Mouse (Mus musculus) MEL (cell line): ENCODE data around the gene Rtl1. TPM values are rescaled to one million over a fixed set of nuclear protein-coding genes. Genes with fewer than 3 reads are reported as not detected.

ENCODE experiments used
- DNase-seq: peaks from one replicate; pipeline ENCODE4 v3.0.0; 2011; ENCODE audit warnings: low read depth, low spot score
- H3K27ac ChIP-seq: 2 replicates; pipeline ENCODE4 v1.5.1; 2012; ENCODE audit warnings: low read depth, mild to moderate bottlenecking, control low read depth, low read length, moderate library complexity; ENCODE audit not compliant: control insufficient read depth
- H3K27me3 ChIP-seq, 2 experiments: fragments of 150-350 bp in 1 of 2; sonication (generic) in 1 of 2; 2 replicates each; pipeline ENCODE4 v1.6.1; 2012; ENCODE audit warnings: low read length in 2 of 2, mild to moderate bottlenecking in 2 of 2, improper control_type of control experiment in 1 of 2, moderate library complexity in 1 of 2; ENCODE audit not compliant: insufficient read depth in 2 of 2, control insufficient read depth in 1 of 2
- H3K36me3 ChIP-seq, 2 experiments: 2 replicates each; pipeline ENCODE4 v1.6.1; 2012 to 2014; ENCODE audit warnings: low read length in 2 of 2, improper control_type of control experiment in 1 of 2, inconsistent platforms in 1 of 2, mild to moderate bottlenecking in 1 of 2; ENCODE audit not compliant: insufficient read depth in 2 of 2, control insufficient read depth in 1 of 2
- H3K4me1 ChIP-seq, 2 experiments: fragments of 150-350 bp in 1 of 2; sonication (generic) in 1 of 2; 2 replicates each; pipeline ENCODE4 v1.6.1; 2012; ENCODE audit warnings: low read length in 2 of 2, improper control_type of control experiment in 1 of 2, mild to moderate bottlenecking in 1 of 2; ENCODE audit not compliant: insufficient read depth in 2 of 2, control insufficient read depth in 1 of 2
- H3K4me3 ChIP-seq, 2 experiments: fragments of 150-350 bp in 1 of 2; sonication (generic) in 1 of 2; 2 replicates each; pipeline ENCODE4 v1.5.1; 2012; ENCODE audit warnings: low read depth in 2 of 2, low read length in 2 of 2, mild to moderate bottlenecking in 2 of 2, moderate library complexity in 2 of 2, control low read depth in 1 of 2, improper control_type of control experiment in 1 of 2; ENCODE audit not compliant: control insufficient read depth in 1 of 2, insufficient read depth in 1 of 2
- H3K79me2 ChIP-seq: 2 replicates; pipeline ENCODE4 v1.6.1; 2012; ENCODE audit warnings: mild to moderate bottlenecking, low read length, moderate library complexity; ENCODE audit not compliant: control insufficient read depth, poor library complexity, insufficient read depth
- H3K9ac ChIP-seq: 2 replicates; pipeline ENCODE4 v1.6.1; 2012; ENCODE audit warnings: low read depth, mild to moderate bottlenecking, control low read depth, low read length, moderate library complexity; ENCODE audit not compliant: control insufficient read depth, poor library complexity, severe bottlenecking
- H3K9me3 ChIP-seq: fragments of 150-350 bp; sonication (generic); replicated peaks from 2 replicates; pipeline ENCODE4 v1.6.1; 2012; ENCODE audit warnings: mild to moderate bottlenecking, low read length, improper control_type of control experiment, moderate library complexity; ENCODE audit not compliant: insufficient read depth
- CHD1 ChIP-seq: IDR thresholded peaks from 2 replicates; pipeline ENCODE4 v1.6.1; 2012; ENCODE audit warnings: low read depth, mild to moderate bottlenecking, inconsistent platforms, low read length, improper control_type of control experiment
- CHD2 ChIP-seq: IDR thresholded peaks from 2 replicates; pipeline ENCODE4 v1.6.1; 2011; ENCODE audit warnings: low read length, improper control_type of control experiment
- E2F4 ChIP-seq: IDR thresholded peaks from 2 replicates; pipeline ENCODE4 v1.6.1; 2011; ENCODE audit warnings: low read depth, low read length, improper control_type of control experiment, borderline replicate concordance
- ETS1 ChIP-seq: IDR thresholded peaks from 2 replicates; pipeline ENCODE4 v1.6.1; 2012; ENCODE audit warnings: low read depth, mild to moderate bottlenecking, inconsistent platforms, low read length, improper control_type of control experiment, moderate library complexity
- KAT2A ChIP-seq: conservative IDR thresholded peaks from 2 replicates; pipeline ENCODE4 v1.6.1; 2012; ENCODE audit warnings: low read depth, low read length, improper control_type of control experiment, inconsistent platforms
- MAX ChIP-seq: IDR thresholded peaks from 2 replicates; pipeline ENCODE4 v1.6.1; 2011; ENCODE audit warnings: low read length, improper control_type of control experiment
- MYC ChIP-seq: IDR thresholded peaks from 2 replicates; pipeline ENCODE4 v1.6.1; 2011; ENCODE audit warnings: low read depth, mild to moderate bottlenecking, low read length, improper control_type of control experiment, moderate library complexity
- NELFE ChIP-seq: IDR thresholded peaks from 2 replicates; pipeline ENCODE4 v1.6.1; 2011; ENCODE audit warnings: low read depth, low read length, improper control_type of control experiment
- NRF1 ChIP-seq: IDR thresholded peaks from 2 replicates; pipeline ENCODE4 v1.6.1; 2014; ENCODE audit warnings: low read depth, mild to moderate bottlenecking, inconsistent platforms, low read length, improper control_type of control experiment, moderate library complexity; ENCODE audit not compliant: poor library complexity, insufficient read depth, severe bottlenecking
- POLR2A ChIP-seq, 2 experiments: IDR thresholded peaks; 2 replicates each; pipeline ENCODE4 v1.6.1; 2011 to 2012; ENCODE audit warnings: low read length in 2 of 2, mild to moderate bottlenecking in 2 of 2, control low read depth in 1 of 2, improper control_type of control experiment in 1 of 2, low read depth in 1 of 2, moderate library complexity in 1 of 2; ENCODE audit not compliant: control insufficient read depth in 1 of 2, insufficient read depth in 1 of 2, poor library complexity in 1 of 2
- POLR2AphosphoS2 ChIP-seq: IDR thresholded peaks from 2 replicates; pipeline ENCODE4 v1.6.1; 2011; ENCODE audit warnings: low read length, improper control_type of control experiment
- POLR2AphosphoS5 ChIP-seq: IDR thresholded peaks from 2 replicates; pipeline ENCODE4 v1.6.1; 2012; ENCODE audit warnings: low read depth, borderline replicate concordance, mild to moderate bottlenecking, inconsistent platforms, low read length, moderate library complexity, mixed read lengths
- RCOR1 ChIP-seq: IDR thresholded peaks from 2 replicates; pipeline ENCODE4 v1.6.1; 2012; ENCODE audit warnings: low read depth, mild to moderate bottlenecking, inconsistent platforms, low read length, improper control_type of control experiment
- TAL1 ChIP-seq: IDR thresholded peaks from 2 replicates; pipeline ENCODE4 v1.6.1; 2012; ENCODE audit warnings: mild to moderate bottlenecking, inconsistent platforms, low read length, moderate library complexity, mixed read lengths
- USF2 ChIP-seq, 2 experiments: IDR thresholded peaks; 2 replicates each; pipeline ENCODE4 v1.6.1; 2011 to 2012; ENCODE audit warnings: improper control_type of control experiment in 2 of 2, low read length in 2 of 2, borderline replicate concordance in 1 of 2, inconsistent platforms in 1 of 2, low read depth in 1 of 2, mild to moderate bottlenecking in 1 of 2; ENCODE audit not compliant: insufficient read depth in 1 of 2
- ZKSCAN1 ChIP-seq: IDR thresholded peaks from 2 replicates; pipeline ENCODE4 v1.6.1; 2012; ENCODE audit warnings: low read depth, mild to moderate bottlenecking, inconsistent platforms, low read length, improper control_type of control experiment, moderate library complexity
- ZMIZ1 ChIP-seq: IDR thresholded peaks from 2 replicates; pipeline ENCODE4 v1.6.1; 2012; ENCODE audit warnings: low read depth, mild to moderate bottlenecking, inconsistent platforms, low read length, improper control_type of control experiment, moderate library complexity
- polyA plus RNA-seq, 2 experiments: library from polyadenylated mRNA; stranded (reverse) in 1 of 2; unstranded in 1 of 2; fragments of >175 nt in 1 of 2; fragments of >200 nt in 1 of 2; gene quantifications; 2 replicates each; pipeline versions ENCODE4 v1.2.1 to v1.2.4; 2012; ENCODE audit warnings: low replicate concordance in 2 of 2, low read depth in 1 of 2; ENCODE audit not compliant: insufficient read length in 2 of 2, insufficient read depth in 1 of 2, missing spikeins in 1 of 2
- total RNA-seq: library from RNA; depleted of rRNA; stranded (reverse); fragments of 300-350 nt; gene quantifications from 2 replicates; pipeline ENCODE4 v1.2.3, GENCODE M21; 2012

Rtl1 gene
- total and polyA plus RNA-seq, 3 experiments, result under 0.01 TPM; not detected in 2

- Histone ChIP-seq H3K4me3 (no peak overlapping the region), H3K4me1 (no peaks in the 10 kb centered on the region), H3K27ac (no peak overlapping the region), H3K9ac (no peak overlapping the region), H3K9me3 (no peaks in the 10 kb centered on the region), H3K79me2 (no peaks in the 10 kb centered on the region), H3K36me3 (no peaks in the 10 kb centered on the region), H3K27me3 (no peaks in the 10 kb centered on the region)
- TF ChIP-seq ETS1, result no peak
- TF ChIP-seq MYC, result no peak
- TF ChIP-seq ZMIZ1, result no peak
- DNase-seq, result no peak
Measured at GRCm38 (mm10) chr12:109595753-109596152, 4.4 kb downstream of the Rtl1 start.

- Histone ChIP-seq H3K4me1 (no peaks in the 10 kb centered on the region), H3K79me2 (no peaks in the 10 kb centered on the region), H3K27ac (no peak overlapping the region), H3K9me3 (no peaks in the 10 kb centered on the region), H3K9ac (no peak overlapping the region), H3K27me3 (no peaks in the 10 kb centered on the region), H3K36me3 (no peaks in the 10 kb centered on the region), H3K4me3 (no peak overlapping the region)
- no peak for TF ChIP-seq CHD2
- no peak for TF ChIP-seq KAT2A
- TF ChIP-seq CHD1, result no peak
- TF ChIP-seq ZKSCAN1, result no peak
- no peak for TF ChIP-seq POLR2A (IDR thresholded peaks at IDR 0.05; ENCODE audit: control insufficient read depth in 1 of 2, insufficient read depth in 1 of 2, low read depth in 1 of 2, low read length in 2 of 2, poor library complexity in 1 of 2)
- no peak for TF ChIP-seq NRF1
- TF ChIP-seq NELFE, result no peak
- TF ChIP-seq MAX, result no peak
- TF ChIP-seq TAL1, result no peak
- no peak for TF ChIP-seq POLR2AphosphoS2
- TF ChIP-seq ZMIZ1, result no peak
- TF ChIP-seq POLR2AphosphoS5, result no peak
- no peak for TF ChIP-seq RCOR1
- no peak for TF ChIP-seq E2F4
- TF ChIP-seq USF2 (IDR thresholded peaks at IDR 0.05; ENCODE audit: borderline replicate concordance in 1 of 2, insufficient read depth in 1 of 2, low read depth in 1 of 2, low read length in 2 of 2), result no peak
- DNase-seq, result no peak
Measured at GRCm38 (mm10) chr12:109594961-109595360, 5.2 kb downstream of the Rtl1 start.
